Mouse (Mus musculus): ENCODE results near the gene Syde1. TPM values are rescaled to one million over a fixed set of nuclear protein-coding genes. Genes with fewer than 3 reads are reported as not detected.

Gene Syde1
- total RNA-seq, 2 experiments from 2014 or later: 21.4 to 22.0 TPM

- peak; percentile 83 for DNase-seq
These were observed 16.1 kb downstream of the Syde1 start for GRCm38 (mm10) chr10:78575690-78576089.

DNA sequence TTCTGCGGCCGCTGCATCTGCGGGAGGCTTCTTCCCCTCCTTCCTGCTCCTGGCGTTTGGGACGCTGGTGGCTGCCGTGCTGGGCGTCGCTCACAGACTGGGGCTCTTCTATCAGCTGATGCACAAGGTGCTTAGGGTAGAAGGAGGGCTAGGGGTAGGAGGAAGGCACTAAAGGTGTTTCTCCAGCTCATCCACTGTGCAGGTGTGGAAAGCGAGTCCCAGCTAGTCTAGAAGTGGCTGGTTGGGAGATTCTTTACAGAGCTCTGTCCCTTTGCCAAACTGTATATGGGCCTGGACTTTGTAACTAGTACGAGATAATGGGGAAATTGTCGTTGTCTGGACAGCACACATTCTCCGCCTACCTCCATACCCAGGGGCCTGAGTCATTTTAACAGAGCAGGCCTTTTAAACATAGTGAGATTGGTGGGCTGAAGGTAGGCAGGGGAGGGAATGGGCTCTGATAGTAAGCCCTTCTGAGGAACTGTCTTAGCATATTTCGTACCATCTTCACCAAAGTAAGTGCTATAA, 16.6 kb downstream of the Syde1 start:
- DNase-seq: no peak

DNA sequence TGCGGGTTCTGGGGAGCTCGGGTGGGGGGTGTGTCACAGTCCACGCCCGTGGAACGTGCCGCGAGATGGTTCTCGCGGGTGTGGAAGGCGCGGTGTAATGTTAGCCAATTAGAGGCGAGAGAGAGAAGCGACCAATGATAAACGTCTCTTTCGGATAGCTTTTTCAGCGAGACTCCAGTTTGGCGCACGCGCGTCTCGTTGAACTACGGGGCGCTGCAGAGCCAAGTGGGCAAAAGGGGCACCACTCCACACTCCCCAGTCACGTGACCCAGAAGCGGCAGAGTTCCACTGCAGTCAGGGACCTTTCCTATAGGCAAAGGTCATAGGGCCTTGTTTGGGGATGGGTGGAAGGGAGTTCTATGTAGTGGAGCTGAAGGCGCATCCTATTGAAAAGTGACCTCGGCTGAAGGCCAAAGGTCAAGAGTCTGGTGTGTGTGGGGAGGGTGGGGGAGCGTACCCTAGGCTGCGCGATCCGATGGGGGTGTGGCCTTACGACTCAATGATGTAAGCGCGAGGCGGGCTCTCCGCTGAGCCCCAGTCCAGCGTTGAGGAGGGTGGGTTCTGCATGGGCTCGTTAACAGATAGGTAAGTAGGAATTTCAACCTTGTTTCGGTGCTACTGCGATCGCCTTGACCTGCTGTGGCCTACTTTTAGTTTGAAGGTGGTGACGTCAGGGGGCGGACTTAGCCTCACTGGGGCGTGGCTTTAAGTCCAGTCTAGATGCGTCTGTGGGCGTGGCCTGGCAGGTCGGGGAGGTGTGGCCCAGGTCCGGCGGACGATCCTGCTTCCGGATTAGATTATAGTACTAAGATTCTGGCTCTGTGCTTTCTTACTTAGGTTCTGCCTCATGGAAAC, 17.3 kb downstream of the Syde1 start, which contains the start of gene Ilvbl:
Ilvbl (plus strand) TSS at position 97 of the 855 bp plus-strand sequence.
- DNase-seq: peak; percentile 96

GRCm38 (mm10) chr10:78573226-78573625, 18.5 kb downstream of the Syde1 start:
- no peak for DNase-seq

DNA sequence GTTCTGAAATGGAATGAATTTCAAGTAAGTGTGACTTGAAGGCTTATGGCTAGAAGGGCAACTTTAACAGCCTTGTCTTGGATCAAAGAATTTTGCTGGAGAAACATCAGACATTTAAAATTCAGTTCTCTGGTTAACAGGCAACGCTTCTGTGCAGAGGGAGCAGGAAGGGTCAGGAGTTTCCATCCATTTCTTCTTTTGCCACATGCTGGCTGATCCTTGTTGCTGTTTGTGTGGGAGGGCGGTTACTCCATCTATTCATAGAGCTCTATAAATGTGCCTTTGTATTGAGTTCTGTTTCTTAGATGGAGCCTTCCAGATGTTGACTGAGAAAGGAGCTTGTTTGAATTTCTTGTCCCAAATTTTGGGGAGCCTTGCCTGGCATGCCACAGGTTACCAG, 20.9 kb downstream of the Syde1 start:
- DNase-seq: no peak

DNA sequence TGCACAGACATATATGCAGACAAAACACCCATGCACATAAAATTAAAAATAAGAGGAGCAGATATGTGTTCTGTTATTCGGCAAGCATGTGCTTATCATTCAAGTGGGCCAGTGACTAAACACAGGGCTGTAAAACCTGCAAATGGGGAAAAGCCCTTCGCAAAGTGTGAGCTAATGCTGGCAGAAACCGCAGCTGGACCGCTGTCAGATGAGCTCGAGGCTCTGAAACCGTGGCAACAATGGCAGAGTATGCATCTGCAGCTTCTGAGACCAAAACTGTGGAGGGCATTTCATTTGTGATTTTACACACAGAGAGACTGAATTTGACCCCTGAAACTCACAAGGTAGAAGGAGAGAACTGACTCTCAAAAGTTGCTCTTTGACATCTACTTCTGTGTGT, 21.3 kb downstream of the Syde1 start:
- no peak for DNase-seq

GRCm38 (mm10) chr10:78569686-78570085, 22.1 kb downstream of the Syde1 start:
- DNase-seq: no peak

- DNase-seq: no peak
These were observed 22.6 kb downstream of the Syde1 start for GRCm38 (mm10) chr10:78569191-78569590.

DNA sequence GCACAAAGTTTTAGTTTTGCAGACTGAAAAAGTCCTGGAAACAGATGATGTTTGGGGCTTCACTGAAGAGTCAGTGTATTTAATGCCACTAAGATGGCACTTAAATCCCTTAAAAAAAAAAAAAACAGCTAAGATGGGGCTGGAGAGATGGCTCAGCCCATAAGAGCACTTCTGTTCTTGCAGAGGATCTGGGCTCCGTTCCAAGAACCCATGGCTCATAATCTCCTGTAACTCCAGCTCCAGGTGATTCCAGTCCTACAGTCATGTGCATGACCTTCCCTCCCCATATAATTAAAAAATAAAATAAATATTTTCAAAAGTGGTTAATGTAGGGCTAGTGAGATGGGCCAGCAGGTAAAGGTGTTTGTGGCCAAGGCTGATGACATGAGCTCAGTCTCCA, 26.7 kb downstream of the Syde1 start:
- DNase-seq: no peak

DNA sequence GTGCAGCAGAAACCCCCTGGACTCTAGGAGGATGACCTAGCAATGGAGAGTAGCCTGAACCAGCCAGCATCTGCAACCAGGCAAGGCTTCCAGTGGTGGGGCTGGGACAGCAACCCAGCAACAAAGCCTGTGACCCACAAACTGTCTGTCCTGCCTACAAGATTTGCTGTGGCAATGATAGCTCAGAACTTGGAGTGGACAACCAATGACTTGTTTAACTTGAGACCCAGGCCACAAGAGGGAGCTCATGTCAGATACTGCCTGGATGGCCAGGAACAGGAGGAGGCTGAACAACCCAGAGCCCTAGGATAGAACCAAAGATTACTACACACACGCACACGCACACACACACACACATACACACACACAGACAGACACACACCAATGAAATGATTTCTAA, 50.8 kb downstream of the Syde1 start:
- DNase-seq: peak; percentile 52

Other genes starting within 250 kb of the Syde1 start
- gene Agpat3, start 239.5 kb downstream of the Syde1 start, total RNA-seq (2021): 100 to 1,000 TPM; 242 to 263 TPM
- gene Rrp1, start 178.9 kb downstream of the Syde1 start, total RNA-seq (2021): 100 to 1,000 TPM; 132 to 138 TPM
- gene Cstb, start 166.3 kb downstream of the Syde1 start, total RNA-seq (2021): 10 to 100 TPM; 42.8 to 45.3 TPM
- gene Pdxk, start 127.0 kb downstream of the Syde1 start, total RNA-seq (2021): 1 to 10 TPM; 6.8 to 8.5 TPM
- gene Olfr1358, start 74.5 kb downstream of the Syde1 start, total RNA-seq (2021): not detected
- gene Ilvbl, start 17.6 kb downstream of the Syde1 start, total RNA-seq (2021): 10 to 100 TPM; 64.9 to 74.5 TPM
- not detected for gene Olfr1357, start 26.1 kb upstream of the Syde1 start, total RNA-seq (2021)
- not detected for gene Casp14, start 126.3 kb upstream of the Syde1 start, total RNA-seq (2021)
- gene Ccdc105, start 161.1 kb upstream of the Syde1 start, total RNA-seq (2021): not detected
- under 1 TPM; 0.43 to 0.63 TPM for gene Slc1a6, start 188.5 kb upstream of the Syde1 start, total RNA-seq (2021)